Mouse (Mus musculus) ES-CJ7 (cell line): ENCODE measurements at regions not wholly inside any gene's neighbourhood (a gene's known extent, or its start where the extent isn't known, plus 50 kb on each side); places are given as distances from the start of the nearest gene placed in this dataset.

Experiments used
- DNase-seq: peaks from one replicate; pipeline ENCODE4 v3.0.0; 2011; ENCODE audit warnings: low read depth, low spot score

DNA sequence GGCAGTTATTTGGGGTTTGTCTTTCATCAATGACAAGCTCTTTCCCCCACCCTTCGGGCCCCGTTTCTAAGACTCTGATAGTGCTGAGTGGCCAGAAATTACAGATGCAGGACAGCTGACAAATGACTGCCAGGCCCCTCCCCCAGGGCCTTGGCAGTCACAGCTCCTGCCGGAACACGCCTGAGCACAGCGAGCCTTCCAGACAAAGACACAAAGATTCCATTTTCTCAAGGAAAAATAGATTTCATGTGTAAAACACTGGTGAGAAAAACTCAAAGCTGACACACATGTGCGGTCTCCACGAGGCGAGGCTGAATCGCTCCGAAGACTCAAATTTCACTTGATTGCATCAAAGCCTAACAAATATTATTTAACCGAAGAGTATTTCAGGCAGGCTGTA lies 247.6 kb downstream of the Ptprc start:
- DNase-seq, result no peak

DNA sequence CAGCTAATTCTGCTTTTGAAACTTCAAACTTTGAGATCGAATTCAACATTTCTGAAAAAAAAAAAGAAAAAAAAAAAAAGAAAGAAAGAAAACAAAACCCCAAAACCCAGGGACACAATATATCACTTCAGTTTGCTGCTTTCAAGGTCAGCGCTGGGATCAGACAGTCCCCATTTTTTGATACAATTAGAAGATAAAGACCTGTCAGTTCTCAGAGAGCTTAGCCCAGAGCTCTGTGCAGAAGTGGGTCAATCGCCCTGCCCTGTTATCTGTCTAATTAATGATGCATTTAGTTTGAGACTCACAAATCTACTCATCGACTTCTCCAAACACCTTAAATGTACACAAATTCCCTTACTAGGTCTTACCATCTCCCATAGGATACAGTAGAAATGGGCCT lies 249.2 kb downstream of the Ptprc start:
- DNase-seq, result no peak

DNA sequence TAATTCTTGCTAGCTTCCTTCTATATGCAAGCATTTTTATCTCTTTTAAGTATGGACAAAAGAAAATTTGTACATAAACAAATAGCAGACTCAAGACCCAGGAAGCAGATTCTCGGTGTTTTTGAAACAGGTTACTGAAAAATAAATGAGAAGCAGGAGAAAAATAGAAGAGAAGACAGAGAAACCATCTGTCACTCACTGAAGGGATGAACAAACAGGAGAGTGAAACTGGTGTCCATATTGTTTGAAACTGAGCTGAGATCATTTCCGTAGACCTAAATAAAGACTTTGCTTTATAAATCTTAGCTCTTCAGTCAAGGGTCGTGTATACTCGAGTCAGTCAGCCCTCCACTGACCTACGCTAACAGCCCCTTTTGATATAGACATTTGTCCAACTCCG lies 251.4 kb downstream of the Ptprc start:
- DNase-seq, result no peak

DNA sequence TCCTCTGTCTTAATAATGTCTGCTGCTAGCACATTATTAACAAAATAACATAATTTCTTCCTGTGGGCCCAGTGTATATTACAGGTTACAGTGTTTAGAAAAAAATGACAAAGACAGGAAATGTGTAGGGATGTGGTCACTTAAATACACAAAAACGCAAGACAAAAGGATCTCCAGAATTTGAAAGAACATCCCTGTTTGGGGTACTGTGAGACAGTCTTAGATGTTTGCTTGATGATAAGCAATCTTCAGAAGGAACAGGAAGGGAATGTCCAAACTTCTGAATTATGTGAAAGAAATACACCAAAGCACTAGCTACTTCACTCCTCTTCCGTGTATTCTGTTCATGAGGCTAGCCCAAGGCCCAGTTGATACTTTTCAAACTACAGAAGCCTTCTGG lies 251.8 kb downstream of the Ptprc start:
- DNase-seq, result no peak

DNA sequence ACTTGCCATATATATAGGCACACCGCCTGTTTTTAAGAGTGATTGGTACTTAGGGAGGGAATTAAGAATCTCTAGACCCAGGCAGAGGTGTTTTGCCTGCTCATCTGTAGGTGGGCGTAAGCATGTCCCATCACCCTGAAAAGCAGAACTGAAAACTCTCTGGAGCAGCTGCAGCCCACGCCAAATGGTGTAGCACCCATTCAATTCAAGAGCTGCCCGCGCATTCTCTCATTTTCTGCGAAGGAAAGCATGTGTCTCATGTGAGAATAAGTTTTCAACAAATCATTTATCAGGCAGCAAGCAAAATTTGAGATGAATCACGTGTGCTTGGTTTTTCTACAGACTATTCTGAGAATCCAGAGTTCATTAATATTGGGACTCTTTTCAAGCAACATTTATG lies 252.7 kb downstream of the Ptprc start:
- no peak for DNase-seq

DNA sequence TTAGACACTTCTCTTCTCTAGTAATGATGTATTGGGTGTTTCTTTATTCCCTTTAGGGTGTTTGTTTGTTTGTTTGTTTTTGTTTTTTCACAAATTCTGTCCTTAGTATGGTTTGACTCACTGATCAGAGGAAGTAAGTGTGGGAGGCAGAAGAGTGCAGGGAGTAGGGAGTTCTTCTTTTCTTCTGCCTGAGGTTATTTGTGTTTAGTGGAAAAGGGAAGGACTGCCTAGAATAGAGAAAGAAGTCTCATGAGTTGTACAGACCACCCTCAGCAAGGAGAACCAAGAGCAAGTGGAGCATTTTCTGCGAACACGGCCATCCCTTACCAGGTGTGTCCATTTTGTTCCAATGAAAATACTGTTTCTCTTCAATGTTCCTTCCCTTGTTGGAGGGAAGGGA lies 253.9 kb downstream of the Ptprc start:
- DNase-seq, result no peak

DNA sequence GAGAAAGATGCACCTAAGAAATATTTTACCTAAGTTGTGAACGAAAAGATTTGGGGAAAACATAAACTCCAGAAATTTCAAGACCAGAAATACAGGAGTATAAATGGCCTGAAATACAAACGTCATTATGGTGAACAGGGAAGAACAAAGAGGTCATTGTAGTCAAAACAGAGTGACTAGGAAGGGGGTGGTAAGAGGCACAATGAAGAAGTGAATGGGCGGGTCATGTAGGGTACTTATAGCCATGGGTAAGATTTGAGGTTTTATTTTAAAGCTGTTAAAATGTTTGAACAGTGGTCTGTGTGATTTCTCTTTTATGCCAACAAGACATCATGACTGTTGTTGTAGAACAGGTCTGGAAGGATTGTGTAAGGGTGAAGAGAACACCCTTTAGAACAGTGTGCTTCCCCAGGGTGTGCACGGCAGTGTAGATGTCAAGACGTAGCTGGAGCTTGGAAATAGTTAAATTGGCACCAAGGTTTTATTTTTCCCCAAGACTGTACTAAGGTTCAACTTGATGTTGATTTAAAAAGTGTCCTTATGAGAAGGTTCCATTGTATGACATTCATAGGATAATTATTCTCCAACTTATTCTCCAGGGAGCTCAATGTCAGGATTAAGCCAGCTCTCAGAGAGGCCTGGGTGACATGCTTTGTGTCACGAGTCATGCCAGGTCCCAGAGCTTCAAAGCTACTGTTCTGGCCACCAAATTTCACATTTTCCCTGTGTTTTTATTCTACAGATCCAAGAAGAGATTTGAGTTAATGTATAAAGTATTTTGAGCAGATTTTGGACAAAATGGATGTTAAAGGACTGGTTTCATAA lies 255.6 kb downstream of the Ptprc start:
- DNase-seq, result no peak

DNA sequence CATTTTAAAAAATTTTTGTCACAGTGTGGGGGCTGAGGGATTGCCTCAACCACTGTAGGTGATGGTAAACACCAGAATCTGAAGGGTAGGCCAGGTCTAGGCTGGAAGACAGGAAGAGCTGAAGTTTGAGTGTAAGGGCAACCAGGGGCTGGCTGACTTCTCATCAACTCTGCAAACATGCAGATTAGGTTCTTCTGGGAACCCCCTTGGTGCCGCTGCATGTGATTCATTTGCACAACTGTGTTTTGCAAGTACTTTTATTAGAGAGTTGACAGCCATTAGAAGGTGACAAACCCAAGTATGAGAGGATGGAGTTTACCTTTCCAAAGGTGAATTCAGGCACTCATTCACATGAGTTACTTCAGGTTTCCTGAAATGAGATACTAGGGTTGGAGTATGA lies 258.1 kb downstream of the Ptprc start:
- DNase-seq, result no peak

DNA sequence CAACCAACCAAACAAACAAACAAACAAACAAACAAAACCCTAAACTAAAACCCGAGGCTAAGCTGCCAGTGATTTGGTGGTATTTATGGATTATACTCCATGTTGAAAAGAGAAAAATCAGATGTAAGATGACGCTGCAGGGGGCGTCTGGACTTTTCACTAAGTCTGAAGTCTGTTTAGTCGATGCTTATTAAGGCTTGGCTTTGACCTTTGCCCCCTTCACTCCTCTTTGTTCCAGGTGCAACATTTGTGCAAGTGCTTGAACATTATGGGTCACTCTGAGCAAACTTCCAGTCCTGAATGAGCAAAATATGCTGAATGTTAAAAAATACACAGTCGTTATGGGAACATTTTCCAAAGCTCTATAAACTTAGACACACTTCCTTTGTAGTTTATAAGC lies 268.6 kb downstream of the Ptprc start:
- DNase-seq, result no peak

DNA sequence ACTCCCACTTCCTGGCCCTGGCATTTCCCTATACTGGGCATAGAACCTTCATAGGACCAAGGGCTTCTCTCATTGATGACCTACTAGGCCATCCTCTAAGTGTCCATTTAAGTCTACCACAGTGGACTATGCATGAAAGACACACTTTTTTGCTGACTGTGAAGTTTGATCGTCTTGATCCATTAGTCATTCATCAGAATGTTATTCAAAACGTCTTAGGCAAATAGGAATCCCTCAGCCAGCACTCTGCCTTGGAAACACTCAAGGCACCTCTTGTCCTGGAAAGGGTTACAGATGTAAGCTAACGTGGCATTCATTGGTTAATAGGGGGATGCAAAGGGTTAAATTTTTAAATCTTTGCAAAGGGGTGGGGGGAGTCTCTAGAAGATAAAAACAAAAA lies 269.0 kb downstream of the Ptprc start:
- DNase-seq, result no peak

DNA sequence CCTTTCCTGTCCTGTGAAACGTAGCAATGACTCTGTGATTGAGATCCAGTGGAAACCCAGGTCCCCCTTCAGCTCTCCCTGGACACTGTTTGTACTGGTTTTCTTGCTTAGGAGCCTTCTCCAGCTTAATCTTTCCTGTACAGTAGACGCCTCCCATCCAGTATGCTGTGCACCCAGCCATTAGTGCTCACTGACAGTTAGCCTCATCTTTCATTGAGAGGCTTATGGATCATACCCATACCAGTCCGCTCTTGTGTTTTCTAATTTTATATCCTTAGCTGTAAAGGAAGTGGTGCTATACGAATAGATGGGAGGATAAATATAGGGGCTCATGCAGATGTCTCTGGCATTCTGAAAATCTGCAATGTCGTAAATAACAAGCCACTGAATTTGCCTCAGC lies 269.9 kb downstream of the Ptprc start:
- DNase-seq, result no peak

DNA sequence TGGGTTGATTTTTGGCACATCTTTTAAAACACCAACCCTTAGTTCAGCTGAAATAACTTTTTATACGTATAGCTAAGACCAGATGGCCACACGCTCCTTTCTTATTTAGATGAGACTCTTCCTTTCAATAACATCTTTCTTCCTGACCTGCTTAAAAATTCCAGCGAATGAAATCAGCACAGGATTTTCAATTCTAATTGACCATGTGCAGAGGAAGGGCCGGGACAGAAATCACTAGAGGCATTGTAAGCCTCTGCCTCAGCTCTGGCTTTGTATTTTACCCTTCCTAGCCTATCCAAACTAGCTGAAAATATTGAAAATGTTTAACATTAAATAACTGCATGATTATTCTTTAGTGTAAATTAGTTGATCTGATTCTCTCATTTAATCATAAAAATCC lies 272.2 kb downstream of the Ptprc start:
- no peak for DNase-seq

DNA sequence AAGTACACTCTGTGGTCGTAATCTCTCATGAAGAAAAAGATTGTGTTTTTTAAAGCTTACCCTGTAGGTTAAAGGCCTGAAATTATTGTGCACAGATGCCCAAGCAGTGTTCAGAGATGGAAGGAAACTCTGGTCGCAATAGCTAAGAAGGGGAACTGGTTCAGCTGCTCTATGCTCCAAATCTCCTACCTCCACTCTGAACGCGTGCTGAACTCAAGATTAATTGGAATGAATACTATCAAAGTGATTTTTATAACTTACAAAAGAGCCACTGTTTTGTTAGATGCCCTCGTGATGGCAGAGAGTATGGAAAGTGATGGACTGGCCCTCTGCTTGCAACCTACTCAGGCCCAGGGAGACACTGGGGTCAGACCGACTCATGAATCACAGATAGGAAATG lies 272.6 kb downstream of the Ptprc start:
- DNase-seq, result no peak

DNA sequence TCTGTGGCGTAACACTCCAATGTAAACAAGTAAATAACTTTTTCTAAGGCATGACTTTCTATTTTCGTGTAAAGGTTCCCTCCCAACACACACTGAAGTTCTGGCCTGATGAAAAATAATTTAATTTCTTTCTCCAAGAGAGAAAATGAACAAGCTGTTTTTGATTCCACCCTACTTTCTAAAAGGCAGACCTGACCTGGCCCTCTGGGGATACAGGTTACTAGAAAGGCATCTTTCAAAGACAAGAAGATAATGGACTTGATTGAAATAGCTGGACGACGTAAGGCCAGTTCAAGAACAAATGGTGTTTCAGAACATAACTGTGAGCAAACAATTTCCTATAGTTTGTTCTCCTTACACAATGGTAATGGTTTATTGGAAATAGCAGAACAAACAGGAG lies 273.5 kb downstream of the Ptprc start:
- no peak for DNase-seq

DNA sequence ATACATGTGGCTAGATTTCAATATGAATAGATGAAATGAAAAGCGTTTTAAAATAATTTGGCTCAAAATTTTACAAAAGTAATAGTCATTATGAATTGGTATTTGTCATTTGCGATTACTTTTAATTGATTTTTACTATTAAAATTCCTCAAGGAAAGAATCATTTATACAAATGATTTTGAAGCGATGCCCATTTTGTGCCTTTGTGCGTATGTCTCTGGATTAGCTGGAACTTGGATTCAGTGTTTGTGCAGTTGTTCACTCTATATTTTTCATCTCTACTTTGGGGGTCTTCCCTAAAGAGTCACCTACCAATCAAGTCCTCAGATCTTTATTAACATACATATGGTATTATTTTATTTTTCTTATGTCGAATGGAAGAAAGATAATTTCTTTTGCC lies 274.3 kb downstream of the Ptprc start:
- DNase-seq, result no peak

DNA sequence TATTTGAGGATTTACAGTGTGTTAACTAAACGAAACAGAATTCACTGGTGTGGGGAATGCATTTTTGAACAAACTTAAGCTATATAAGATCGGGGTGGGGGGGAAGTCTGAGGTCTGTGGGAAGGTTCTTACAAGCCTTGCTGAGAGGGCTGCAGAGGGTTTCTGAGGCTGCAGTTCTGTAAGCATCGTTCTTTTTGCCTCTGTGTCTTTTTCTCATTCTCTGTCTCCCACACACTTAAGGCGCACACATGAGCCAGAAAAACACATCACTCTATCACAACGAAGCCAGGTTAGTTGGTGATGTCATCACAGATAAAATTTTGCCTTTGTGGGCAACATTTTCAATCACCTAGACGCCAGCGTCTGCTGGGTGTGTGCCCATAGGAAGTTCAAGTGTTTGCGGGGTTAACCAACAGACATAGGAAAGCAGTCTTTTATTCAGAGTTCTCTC lies 274.9 kb downstream of the Ptprc start:
- DNase-seq, result no peak

DNA sequence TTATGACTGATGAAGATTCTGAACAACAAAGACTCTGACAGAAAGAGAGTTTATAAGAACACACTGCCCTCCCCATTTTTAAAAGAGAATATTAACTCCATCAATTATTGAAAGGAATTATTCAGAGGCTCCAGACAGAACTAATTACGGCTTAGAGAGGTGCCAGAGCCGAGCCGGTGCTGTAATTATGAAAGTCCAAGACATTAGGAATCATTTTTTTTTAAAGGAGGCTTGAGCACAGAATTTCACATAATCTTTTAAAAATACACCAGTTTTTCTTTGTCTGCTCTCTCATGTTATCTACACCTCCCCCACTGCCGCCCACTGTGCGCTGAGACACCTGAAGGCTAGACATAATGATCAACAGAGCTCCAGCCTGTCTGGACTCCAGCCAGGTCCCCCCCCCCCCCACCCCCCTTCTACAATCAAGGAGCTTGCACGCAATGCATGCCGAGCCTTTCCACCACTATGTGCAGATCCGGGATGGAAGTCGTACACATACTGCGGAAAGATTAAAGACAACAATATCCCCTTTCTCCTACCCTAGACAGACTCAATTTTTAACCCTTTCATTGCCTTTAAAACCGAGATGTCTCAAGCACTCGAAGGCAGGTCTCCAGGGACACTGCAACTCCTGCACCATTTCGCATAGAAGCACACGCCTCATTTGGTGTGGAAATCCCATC lies 275.4 kb downstream of the Ptprc start:
- no peak for DNase-seq

DNA sequence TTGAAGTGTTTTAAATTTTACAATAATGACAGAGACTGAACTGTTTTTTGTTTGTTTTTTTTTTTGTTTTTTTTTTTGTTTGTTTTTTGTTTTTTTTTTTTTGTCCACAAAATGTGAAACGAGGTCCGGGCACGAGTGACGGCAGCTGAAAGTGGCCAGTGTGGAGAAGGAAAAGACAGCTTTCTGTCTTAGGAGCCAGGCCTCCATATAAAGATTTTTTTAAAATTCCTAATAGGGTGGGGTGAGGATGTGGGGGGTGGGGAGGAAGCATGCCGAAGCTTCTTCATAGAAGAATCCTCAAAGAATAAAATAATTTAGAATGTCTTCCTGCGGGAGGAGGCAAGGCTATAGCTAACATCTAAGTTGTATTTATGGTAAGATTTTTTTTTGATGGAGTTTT lies 276.2 kb downstream of the Ptprc start:
- no peak for DNase-seq

DNA sequence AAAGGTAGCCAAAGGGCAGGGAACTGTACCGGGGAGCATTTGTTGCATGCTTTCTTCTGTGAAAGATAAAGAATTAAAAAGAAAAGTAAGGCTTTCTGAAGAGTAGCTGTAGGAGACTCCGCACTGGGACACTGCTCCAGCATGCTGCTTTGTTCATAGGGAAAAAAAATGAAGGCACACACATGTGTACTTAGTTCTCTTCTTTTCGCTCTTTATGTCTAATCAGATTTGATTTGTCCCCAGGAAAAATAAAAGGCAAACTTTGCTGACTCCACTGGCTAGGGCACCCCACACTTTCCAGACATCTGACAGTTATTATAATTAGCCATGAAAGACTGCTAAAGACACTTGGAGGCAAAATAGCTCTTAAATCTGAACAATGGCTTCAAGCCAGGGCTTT lies 276.6 kb downstream of the Ptprc start:
- no peak for DNase-seq

DNA sequence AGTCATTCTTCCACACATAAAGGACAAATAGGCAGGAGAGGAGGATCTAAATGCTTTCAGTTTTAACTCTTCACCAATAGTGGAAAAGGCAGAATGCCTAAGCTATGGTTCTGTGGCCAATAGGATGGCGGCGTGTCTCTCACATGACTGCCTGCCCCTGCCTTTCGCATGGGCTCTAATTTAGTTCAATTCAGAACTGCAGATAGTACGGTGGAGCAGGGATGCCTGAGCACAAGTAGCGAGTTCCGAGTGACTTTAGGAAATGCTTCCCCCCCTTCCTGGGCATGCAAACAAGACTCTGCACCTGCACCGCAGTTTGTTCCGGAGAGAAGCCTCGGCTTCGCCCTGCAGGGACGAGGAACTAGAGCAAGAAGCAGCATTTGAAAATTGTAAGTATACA lies 277.1 kb downstream of the Ptprc start:
- peak; percentile 42 for DNase-seq

DNA sequence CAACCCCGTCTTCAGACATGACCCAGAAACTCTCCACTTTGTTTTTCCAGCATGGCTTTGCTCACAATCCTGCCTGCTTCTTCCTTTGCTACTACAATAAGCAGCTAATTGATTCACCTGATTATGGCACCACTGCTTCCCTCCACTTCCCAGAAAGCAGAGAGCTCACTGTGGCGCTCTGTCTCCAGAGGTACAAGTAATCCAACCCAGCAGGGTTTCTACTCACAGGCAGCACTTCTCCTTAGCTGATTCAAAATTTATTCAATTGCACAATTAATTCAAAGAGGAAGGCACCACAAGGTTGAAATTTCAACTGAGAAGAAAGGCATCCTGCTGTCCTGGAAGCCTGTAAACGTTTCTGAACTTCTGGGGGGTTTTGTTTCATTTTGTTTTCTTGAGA lies 293.9 kb downstream of the Ptprc start:
- no peak for DNase-seq

DNA sequence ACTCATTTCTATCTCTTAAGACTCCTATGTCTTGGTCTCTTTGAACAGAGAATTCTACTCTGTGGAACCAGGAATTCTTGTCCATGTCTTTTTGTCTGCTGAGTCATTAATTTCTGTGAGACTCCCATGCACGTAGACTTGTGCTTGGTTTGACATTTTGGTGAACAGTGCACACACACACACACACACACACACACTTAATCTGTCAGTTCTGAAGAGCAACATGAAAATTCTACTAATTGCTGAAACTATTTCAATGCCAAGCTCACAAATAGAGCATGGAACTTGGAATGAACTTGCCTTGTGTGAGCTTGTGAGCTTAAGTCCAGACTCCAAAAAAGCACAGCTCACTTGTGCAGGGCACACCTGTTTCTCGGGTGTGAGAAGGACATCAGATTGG lies 301.1 kb downstream of the Ptprc start:
- DNase-seq, result no peak

DNA sequence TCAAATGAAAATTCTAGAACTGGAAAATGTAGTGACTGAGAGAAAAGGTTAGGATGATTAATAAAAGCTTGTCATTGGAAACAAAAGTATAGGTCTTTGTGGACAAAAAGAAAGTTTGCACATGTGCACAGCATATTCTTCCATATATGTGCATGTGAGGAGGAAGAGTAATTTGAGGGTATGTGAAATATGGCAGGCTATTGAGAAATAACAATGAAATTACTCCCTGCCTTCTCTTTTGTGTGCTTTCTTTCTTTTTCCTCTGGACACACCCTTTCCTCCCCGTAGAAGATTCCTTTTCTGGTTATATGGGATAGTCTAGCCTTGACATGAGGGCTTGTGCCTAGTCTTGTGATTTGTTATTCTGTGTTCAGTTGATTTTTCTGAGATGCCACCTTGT lies 301.9 kb downstream of the Ptprc start:
- no peak for DNase-seq
